Mouse (Mus musculus) gastrocnemius, postnatal 14 days (tissue): ENCODE data around the gene Nos1. TPM values are rescaled to one million over a fixed set of nuclear protein-coding genes. Genes with fewer than 3 reads are reported as not detected.
A peak's percentile ranks its signal among the peaks of the same experiment; 100 is the strongest.

Experiments
- DNase-seq: peaks from one replicate; pipeline ENCODE4 v3.0.0; 2021; ENCODE audit warnings: mixed read lengths
- intact Hi-C: fragments of 180-260 bp; cut with DNase I; formaldehyde crosslinking; loops from one replicate; pipeline ENCODE4 v1.15.1; 2025; ENCODE audit warnings: low total_unique reads
- total RNA-seq, 2 experiments: library from RNA; stranded (reverse); gene quantifications; 2 replicates each; pipeline ENCODE4 v1.2.3; 2021

The Nos1 gene
- total RNA-seq, 2 experiments from 2014 or later: 5.7 to 7.0 TPM

DNA sequence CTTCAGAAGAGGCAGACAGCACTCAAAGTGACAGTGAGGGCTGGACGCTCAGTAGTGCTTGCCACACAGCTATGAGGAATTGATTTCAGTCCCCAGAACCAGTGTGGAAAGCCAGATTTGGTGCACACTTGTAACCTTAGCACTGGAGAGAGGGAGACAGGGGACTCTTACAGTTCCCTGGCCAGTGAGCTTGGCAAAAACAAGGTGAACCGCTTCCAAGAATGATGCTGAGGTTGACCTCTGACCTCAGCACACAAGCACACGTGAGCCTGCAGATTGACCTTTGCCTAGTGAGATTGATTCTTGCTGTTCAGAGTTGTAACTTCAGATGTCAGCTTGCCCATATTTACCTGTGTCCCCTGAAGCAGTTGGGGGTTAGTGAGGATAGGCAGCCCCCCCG is 205.5 kb downstream of the Nos1 start:
- intact Hi-C loops: no loop called here
- DNase-seq: no peak

DNA sequence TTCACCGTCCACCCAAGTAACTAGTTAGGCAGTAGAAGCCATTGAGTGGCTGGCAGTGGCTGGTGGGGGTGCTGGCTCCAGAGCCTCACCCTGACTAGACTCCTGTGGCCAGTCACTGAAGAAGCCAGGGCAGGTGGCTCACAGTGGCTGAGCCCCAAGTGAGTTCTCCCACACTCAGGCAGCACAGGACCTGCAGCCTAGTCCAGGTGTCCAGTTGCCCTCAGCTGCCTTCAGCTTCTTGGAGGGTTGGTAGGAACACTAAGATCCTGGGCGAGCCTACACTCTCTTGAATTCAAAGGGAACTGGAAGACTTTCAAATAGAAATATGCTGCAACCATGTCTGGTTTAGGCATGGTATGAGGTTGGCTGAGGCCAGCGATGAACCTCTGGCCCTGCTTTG is 207.1 kb downstream of the Nos1 start:
- intact Hi-C loops: no loop called here
- DNase-seq: no peak

DNA sequence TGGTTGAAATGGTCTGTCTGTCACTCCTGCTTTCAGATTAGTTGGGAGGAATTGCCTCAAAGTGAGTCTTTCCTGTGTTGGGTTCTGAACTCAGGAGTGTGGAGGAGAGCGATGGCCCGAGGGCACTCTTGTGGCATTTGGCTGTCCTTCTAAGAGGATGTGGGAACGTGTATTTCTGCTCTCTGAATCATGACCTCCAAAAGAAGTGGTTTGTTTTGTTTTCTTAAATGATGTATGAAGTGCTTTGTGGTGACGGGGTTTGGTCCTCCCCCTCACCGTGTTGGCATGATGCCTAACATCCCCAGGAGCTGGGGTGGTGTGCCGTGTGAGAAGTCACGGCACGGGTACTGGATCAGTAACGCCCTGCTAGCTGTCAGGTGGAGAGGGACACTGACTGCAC is 207.5 kb downstream of the Nos1 start:
- intact Hi-C loops: no loop called here

DNA sequence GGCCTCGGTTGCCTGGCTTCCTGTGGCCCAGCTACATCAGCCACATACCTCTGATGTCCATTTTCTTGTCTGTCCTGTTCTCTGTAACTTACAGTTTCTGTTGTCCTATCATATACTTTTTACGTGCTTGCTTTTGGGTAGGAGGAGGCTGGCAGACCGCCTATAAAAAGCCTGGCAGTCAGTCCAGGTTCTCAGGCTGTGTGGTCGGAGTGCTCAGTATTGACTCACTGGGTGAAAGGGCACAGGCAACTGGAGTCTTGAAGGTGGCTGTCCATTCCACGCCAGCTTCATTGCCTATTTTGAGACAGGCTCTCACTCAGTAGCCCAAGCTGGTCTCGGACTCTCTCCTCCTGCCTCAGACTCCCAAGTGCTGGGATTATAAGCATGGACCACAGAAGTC is 208.9 kb downstream of the Nos1 start:
- intact Hi-C loops: no loop called here
- no peak for DNase-seq

More for the DNA sequence above, 207.5 kb downstream of the Nos1 start:
- DNase-seq: no peak

- intact Hi-C loops: no loop called here
Observed at GRCm38 (mm10) chr5:117990957-117991356, 210.1 kb downstream of the Nos1 start.

GRCm38 (mm10) chr5:117993550-117993949 is 212.7 kb downstream of the Nos1 start:
- no peak for DNase-seq
- intact Hi-C loops: no loop called here

More at GRCm38 (mm10) chr5:117990957-117991356, 210.1 kb downstream of the Nos1 start:
- no peak for DNase-seq

DNA sequence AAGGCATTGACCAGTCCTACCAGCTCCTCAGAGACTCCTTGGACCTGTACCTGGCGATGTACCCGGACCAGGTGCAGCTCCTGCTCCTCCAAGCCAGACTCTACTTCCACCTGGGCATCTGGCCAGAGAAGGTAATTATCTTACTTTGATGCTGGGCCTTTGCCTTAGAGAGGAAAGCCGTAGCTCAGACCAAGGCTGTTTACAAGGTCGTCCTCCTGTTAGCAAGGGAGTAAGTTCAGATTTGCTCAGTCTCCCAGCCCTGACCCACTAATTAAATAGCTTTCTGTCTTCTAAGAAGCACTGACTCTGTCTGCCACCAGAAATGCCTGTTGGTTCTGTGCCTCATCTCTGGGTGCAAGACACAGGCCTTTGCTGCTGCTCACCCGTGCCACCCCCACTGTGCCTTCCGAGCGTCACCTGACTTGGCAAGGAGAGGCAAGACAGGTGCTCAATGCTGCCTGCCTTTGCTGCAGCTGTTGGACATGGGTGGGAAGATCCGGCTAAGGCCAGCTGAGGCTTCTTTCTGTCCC is 214.6 kb downstream of the Nos1 start:
- intact Hi-C loops: no loop called here
- no peak for DNase-seq

DNA sequence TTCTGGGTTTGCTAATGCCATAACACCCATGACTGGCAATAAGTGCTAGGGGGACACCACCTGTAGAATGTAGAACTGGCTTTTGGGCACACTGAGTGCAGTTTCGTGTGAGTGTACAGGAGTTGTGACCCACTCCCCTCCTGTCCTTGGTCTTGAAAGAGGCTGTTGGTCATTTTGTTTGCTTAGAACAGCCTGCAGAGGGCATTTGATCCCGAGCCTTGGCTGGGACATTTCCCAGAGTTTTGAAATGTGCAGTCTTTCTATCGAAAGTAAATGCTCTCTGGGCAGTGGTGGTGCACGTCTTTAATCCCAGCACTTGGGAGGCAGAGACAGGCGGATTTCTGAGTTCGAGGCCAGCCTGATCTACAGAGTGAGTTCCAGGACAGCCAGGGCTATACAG is 215.1 kb downstream of the Nos1 start:
- no peak for DNase-seq
- intact Hi-C loops: no loop called here

- no peak for DNase-seq
- intact Hi-C loops: no loop called here
Observed at GRCm38 (mm10) chr5:117996581-117996980, 215.7 kb downstream of the Nos1 start.

- intact Hi-C loops: no loop called here
- DNase-seq: no peak
Observed at GRCm38 (mm10) chr5:117997434-117997970, 216.7 kb downstream of the Nos1 start.

DNA sequence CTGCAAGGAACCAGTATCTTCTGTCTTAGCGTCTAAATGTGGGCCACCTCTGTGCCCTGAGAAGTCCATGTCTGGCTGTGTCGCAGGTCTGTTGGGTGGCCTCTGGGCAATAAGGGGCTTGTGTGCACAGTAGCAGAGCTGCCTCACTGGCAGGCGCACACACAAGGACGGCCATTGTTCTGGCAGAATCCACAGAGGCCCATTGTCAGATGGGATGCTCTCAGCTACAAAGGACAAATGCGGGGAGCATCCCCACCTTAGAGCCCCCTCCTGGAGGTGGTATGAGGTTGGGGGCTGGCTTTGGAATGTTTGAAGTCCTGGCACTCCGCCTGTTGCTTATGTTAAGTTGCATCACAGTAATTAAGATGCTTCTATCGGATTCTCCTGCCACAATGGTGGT is 218.2 kb downstream of the Nos1 start:
- intact Hi-C loops: no loop called here
- no peak for DNase-seq

GRCm38 (mm10) chr5:117999584-117999983 is 218.8 kb downstream of the Nos1 start:
- DNase-seq: no peak
- intact Hi-C loops: no loop called here

DNA sequence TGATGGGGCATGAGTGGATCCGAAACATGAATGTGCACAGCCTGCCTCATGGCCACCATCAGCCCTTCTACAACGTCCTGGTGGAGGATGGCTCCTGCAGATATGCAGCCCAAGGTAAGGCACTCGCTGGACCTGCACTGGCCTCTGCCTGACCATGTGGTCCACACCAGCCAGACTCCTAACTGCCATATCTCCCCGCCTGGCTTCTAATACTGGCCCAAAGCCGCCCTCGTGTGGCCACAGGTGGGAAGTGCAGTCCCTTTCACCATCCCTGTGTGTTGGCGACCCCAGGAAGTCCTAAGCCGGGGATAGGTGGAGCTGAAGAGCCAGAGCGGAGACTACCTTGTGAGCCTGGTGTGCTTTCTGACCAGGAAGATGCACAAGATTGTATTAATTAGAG is 221.2 kb downstream of the Nos1 start:
- peak; percentile 68 for DNase-seq
- intact Hi-C loops: no loop called here

GRCm38 (mm10) chr5:118004619-118005018 is 223.8 kb downstream of the Nos1 start:
- DNase-seq: peak; percentile 59
- intact Hi-C loops: loop anchor here (1.0 kb wide), 1 partner anchor 64 kb away; no protein-coding TSS in a partner anchor

DNA sequence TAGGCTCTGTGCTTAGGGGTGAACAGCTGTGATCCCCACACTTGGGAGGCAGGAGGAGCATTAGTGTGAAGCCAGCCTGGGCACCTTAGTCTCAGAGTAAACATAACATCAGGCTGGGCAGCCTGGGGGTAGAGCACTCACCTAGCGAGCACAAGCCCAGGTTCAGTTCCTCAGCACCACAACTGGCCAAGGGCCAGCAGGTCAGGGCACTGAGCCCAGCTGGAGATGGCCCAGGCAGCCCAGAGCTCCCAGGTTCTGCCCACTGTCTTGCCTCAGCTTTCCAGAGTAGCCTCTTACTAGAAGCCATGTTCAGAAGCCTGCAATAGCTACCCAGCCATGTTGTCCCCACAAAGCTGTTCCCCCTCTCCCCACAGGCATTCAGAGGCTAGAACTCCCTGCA is 224.9 kb downstream of the Nos1 start:
- intact Hi-C loops: loop anchor here (1.0 kb wide), 1 partner anchor 63 kb away; no protein-coding TSS in a partner anchor
- DNase-seq: no peak

DNA sequence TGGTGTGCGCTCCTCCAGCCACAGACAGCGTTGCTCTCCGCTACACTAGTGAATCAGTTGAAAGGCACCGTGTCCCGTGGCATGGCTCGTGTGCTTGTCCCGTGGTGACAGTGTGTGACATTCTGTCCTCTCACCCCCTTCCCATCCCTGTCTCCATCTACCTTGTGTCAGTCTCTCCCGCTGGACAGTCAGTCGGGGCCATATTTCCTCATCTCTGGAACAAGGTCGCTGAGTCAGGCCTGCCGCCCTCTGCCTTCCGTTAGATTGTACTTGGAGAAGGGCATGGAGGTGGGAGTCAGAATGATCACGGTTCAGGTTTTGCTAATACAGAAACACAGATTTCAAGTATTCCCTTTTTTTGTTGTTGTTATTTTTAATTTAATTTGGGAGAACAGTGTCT is 227.5 kb downstream of the Nos1 start:
- intact Hi-C loops: no loop called here
- DNase-seq: no peak

Other genes with a start within 250 kb of the Nos1 start
- 10 to 100 TPM in 1 of 2 experiments, 1 to 10 TPM in 1; 9.5 to 13.4 TPM for gene Fbxo21, start 195.7 kb downstream of the Nos1 start, total RNA-seq
- gene Tesc, start 246.7 kb downstream of the Nos1 start, total RNA-seq: 1 to 10 TPM in 1 of 2 experiments, under 1 TPM in 1; 0.78 to 1.4 TPM